Mouse (Mus musculus) liver, adult 2 months (tissue): ENCODE data around the gene Creg1. TPM values are rescaled to one million over a fixed set of nuclear protein-coding genes. Genes with fewer than 3 reads are reported as not detected.

Experiments
- DNase-seq: peaks from one replicate; pipeline ENCODE4 v3.0.0-alpha.2; 2011; ENCODE audit warnings: low read depth, low spot score; ENCODE audit errors: extremely low read depth
- H3K27ac ChIP-seq: fragments of 200-500 bp; replicated peaks from 2 replicates; pipeline ENCODE4 v1.5.1; 2012; ENCODE audit warnings: low read depth, mild to moderate bottlenecking, control low read depth, inconsistent platforms, low read length; ENCODE audit not compliant: insufficient read depth
- H3K27me3 ChIP-seq: fragments of 200-500 bp; 2 replicates; pipeline ENCODE4 v1.6.1; 2012; ENCODE audit warnings: mild to moderate bottlenecking, moderate library complexity, low read length, inconsistent platforms; ENCODE audit not compliant: control insufficient read depth, insufficient read depth
- H3K36me3 ChIP-seq: fragments of 200-500 bp; 2 replicates; pipeline ENCODE4 v1.6.1; 2012; ENCODE audit warnings: low read length, inconsistent platforms; ENCODE audit not compliant: control insufficient read depth, insufficient read depth
- H3K4me1 ChIP-seq: fragments of 200-500 bp; 2 replicates; pipeline ENCODE4 v1.6.1; 2011; ENCODE audit warnings: low read length; ENCODE audit not compliant: control insufficient read depth, insufficient read depth
- H3K4me3 ChIP-seq: fragments of 200-500 bp; 2 replicates; pipeline ENCODE4 v1.5.1; 2011; ENCODE audit warnings: low read depth, mild to moderate bottlenecking, control low read depth, low read length, moderate library complexity; ENCODE audit not compliant: insufficient read depth
- H3K79me2 ChIP-seq: fragments of 200-500 bp; 2 replicates; pipeline ENCODE4 v1.6.1; 2012; ENCODE audit warnings: inconsistent platforms, mild to moderate bottlenecking, low read length, moderate library complexity; ENCODE audit not compliant: control insufficient read depth, insufficient read depth
- H3K9ac ChIP-seq: fragments of 200-500 bp; 2 replicates; pipeline ENCODE4 v1.6.1; 2012; ENCODE audit warnings: low read depth, mild to moderate bottlenecking, control low read depth, inconsistent platforms, low read length
- CTCF ChIP-seq: fragments of 200-500 bp; IDR thresholded peaks from 2 replicates; pipeline ENCODE4 v1.5.1; 2011; ENCODE audit warnings: low read depth, low read length, control low read depth
- POLR2A ChIP-seq: fragments of 200-500 bp; IDR thresholded peaks from 2 replicates; pipeline ENCODE4 v1.6.1; 2011; ENCODE audit warnings: low read length, control low read depth; ENCODE audit not compliant: insufficient read depth; ENCODE audit errors: extremely low read depth
- WGBS: fragments of 180-500 bp; shearing (Covaris S2); methylation state at CpG from one replicate; pipeline ENCODE4 v1.1.7; 2018; 5-methylcytosine and 5-hydroxymethylcytosine counted together
- polyA plus RNA-seq: library from polyadenylated mRNA; depleted of rRNA; stranded (reverse); fragments of >200 nt; gene quantifications from 2 replicates; pipeline ENCODE4 v1.2.3, GENCODE M21; 2012; rRNA removed
- total RNA-seq: library from RNA; depleted of rRNA; stranded (reverse); fragments of >200 nt; gene quantifications from 2 replicates; pipeline ENCODE4 v1.2.3, GENCODE M21; 2014; rRNA removed

The Creg1 gene
- total and polyA plus RNA-seq, 2 experiments, result 414 to 420 TPM

DNA sequence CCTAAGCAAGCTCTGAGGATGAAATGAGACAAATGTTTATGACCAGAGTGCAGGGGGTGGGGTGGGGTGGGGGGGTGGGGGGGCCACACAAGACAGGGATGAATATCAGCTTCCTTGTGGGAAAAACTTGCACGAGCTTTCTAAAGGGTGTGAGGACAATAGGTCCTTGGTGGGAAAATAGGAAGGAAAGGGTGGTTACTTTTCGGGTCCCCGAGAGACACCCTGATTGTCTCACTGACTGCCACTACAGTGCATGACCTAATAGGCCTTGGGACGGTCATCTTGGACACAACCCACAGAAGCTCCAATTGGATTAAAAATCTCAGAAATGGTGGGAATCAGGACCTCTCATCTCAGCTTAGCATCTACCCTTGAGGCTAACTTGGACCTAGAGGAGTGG, 55.6 kb downstream of the Creg1 start:
- Histone ChIP-seq H3K4me3 (no peak overlapping the region), H3K27me3 (0 out of 2 replicates have a peak, but pooled peaks cover 3% of the 10 kb centered on the region), H3K36me3 (no peaks in the 10 kb centered on the region), H3K9ac (no peak overlapping the region), H3K79me2 (no peaks in the 10 kb centered on the region), H3K27ac (no peak overlapping the region), H3K4me1 (0 out of 2 replicates have a peak, but pooled peaks cover 2% of the 10 kb centered on the region)
- TF ChIP-seq CTCF (no peak), POLR2A (no peak)
- no peak for DNase-seq
- 80% methylated on average over 4 of the region's 4 CpGs for WGBS

DNA sequence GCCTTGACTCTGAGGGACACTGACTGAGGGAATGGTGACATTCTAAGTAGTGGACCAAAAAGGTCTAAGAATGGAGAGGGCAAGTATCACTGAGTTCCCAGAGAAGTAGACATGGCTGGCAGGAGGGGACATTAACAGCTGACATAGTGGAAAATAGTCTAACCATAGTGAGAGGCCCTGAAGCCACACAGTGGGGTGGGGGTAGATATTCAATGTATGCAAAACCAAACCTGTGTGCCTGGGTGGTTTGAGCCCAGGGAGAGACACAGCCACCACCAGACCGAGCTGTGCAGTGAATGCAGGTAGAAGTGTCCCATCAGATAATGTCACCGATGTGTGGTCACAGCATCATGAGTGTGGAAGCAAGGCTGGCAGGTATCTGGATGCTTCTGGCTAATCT, 58.5 kb downstream of the Creg1 start:
- H3K79me2 ChIP-seq, result no peaks in the 10 kb centered on the region
- no peak overlapping the region for H3K27ac ChIP-seq
- no peak for TF ChIP-seq CTCF
- TF ChIP-seq POLR2A, result no peak
- DNase-seq, result no peak
- H3K4me1 ChIP-seq, result 0 out of 2 replicates have a peak, but pooled peaks cover under 1% of the 10 kb centered on the region
- H3K9ac ChIP-seq, result no peak overlapping the region
- 0 out of 2 replicates have a peak, but pooled peaks cover 3% of the 10 kb centered on the region for H3K27me3 ChIP-seq
- 89% methylated on average over 2 of the region's 2 CpGs for WGBS
- no peaks in the 10 kb centered on the region for H3K36me3 ChIP-seq
- H3K4me3 ChIP-seq, result no peak overlapping the region

Other genes starting within 250 kb of the Creg1 start
- gene Mpzl1, start 129.2 kb upstream of the Creg1 start, total RNA-seq, result 1.4 and 2.8 TPM in 2 replicates
- 3.8 and 5.8 TPM in 2 replicates for gene Mpzl1, start 129.2 kb upstream of the Creg1 start, polyA plus RNA-seq
- 2.6 and 3.0 TPM in 2 replicates for gene Rcsd1, start 54.0 kb upstream of the Creg1 start, total RNA-seq
- 2.8 and 3.3 TPM in 2 replicates for gene Rcsd1, start 54.0 kb upstream of the Creg1 start, polyA plus RNA-seq
- gene Cd247, start 24.9 kb downstream of the Creg1 start, total RNA-seq, result 0.40 and 0.55 TPM in 2 replicates
- 0.36 and 0.64 TPM in 2 replicates for gene Cd247, start 24.9 kb downstream of the Creg1 start, polyA plus RNA-seq
- gene Pou2f1, start 238.9 kb downstream of the Creg1 start, total RNA-seq, result 3.6 and 4.9 TPM in 2 replicates
- gene Pou2f1, start 238.9 kb downstream of the Creg1 start, polyA plus RNA-seq, result 5.4 and 5.8 TPM in 2 replicates